Mouse (Mus musculus) ovary, postnatal 10 days (tissue): ENCODE measurements around the gene Slc2a13.

ENCODE experiments used
- DNase-seq: peaks from one replicate; pipeline ENCODE4 v3.0.0; 2022; ENCODE audit warnings: low spot score

Slc2a13 gene

GRCm38 (mm10) chr15:91374441-91374840 is 198.6 kb downstream of the Slc2a13 start:
- no peak for DNase-seq

- no peak for DNase-seq
Observed at GRCm38 (mm10) chr15:91373203-91373584, 199.9 kb downstream of the Slc2a13 start.

DNA sequence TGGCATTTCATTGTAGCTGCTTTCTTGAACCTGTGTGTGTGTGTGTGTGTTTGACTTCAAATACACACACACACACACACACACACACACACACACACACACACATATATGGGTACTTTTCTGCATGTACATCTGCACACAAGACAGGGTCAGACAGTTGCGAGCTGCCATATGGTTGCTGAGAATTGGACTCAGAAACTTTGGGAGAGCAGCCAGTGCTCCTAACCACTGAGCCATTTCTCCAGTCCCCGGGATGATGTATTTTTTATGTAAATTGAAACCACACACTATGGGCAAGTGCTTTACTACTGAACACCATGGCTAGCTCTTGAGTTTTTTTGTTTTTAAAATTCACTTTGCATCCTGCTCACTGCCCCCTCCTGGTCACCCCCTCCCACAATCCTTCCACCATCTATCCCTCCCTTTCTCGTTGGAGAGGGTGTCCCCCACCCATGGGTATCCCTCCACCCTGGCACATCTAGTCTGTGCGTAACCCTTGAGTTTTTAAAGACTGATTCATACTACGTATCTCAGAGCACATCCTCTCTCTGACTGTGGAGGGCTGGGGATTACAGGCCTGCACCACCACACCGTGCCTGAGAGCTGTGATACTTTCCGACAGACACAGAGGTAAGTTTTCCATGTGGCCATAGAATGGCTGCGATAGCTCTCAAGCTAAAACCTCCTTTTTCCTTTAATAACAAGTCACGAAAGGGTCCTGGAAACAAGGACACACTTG is 200.4 kb downstream of the Slc2a13 start:
- DNase-seq: no peak

DNA sequence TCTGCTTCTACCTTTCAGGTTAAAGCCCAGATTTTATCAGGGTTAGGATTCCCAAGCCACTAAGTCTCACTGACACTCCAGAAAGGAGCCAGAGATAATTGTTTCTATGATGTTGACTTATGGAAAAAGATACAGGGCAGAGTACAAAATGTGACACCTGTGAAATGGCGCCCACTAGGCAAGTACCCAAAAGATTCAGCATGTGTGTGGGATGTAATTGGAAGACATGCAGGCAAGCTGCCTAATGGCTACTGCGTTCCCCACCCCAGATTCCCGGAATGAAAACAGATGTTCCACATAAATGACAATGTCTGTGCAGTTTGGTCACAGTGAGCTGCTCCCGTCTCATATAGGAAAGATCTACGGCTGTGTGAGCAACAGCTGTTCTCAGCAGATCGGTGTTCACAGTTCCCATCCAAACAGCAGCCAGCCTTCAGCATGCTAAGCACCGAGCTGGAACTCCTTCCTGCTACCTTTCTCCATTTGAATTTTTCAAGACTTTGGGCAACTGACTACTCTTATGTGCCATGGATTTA is 201.1 kb downstream of the Slc2a13 start:
- DNase-seq: no peak

GRCm38 (mm10) chr15:91369736-91370449 is 203.2 kb downstream of the Slc2a13 start:
- DNase-seq: no peak

DNA sequence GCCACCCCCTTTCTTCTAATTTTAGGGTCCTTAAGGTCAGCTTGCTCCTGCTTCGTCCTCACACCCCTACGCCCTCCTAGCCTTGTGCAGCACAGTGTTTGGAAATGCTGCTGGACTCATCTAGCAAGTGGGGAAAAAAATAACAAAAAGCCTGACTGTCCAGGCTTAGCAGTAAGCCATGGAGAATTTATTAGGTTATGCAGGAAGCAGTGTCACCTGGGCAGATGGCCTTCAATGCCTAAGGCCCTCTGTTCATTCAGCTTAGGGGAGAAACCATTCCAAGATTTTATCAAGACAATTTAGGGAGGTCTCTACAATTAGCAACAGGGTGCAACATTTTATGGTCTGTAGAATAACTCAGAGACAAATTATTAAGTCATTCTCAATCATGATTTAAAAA is 212.6 kb downstream of the Slc2a13 start:
- no peak for DNase-seq

GRCm38 (mm10) chr15:91351006-91351405 is 222.1 kb downstream of the Slc2a13 start:
- DNase-seq: no peak

DNA sequence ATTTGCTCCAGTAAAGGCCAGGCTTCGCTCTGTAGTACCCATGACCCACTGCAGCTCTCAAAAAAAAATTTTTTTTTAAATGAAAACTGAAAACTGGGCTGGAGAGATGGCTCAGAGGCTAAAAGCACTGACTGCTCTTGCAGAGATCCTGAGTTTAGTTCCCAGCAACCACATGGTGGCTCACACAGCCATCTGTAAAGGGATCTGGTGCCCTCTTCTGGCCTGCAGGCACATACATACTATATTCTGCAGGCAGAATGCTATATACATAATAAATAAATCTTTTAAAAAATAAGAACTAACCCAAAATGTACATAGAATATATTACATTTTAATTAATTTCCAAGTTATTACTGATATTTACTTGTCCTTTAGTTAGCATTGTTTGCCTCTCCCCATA is 234.7 kb downstream of the Slc2a13 start:
- no peak for DNase-seq

- no peak for DNase-seq
Observed at GRCm38 (mm10) chr15:91334416-91334900, 238.6 kb downstream of the Slc2a13 start.

DNA sequence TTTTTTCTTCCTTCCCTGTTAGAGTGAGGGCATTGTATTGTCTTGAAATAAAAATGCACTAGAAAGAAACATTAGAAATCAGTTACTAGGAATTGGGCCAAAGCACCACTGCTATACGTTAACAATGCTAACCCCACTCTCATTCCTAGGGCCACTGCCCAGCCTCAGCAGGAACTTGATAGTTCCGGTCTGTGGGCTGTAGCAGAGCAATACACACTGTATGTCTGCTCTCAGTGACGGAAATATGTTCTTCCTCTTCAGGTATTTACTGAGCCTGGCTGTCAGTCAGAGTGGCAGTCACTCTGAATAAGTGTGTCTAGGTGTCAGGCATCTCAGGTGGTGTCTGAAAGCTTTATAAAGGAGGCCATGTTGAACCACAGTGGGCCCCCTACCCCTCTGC is 245.3 kb downstream of the Slc2a13 start:
- DNase-seq: no peak

- no peak for DNase-seq
Observed at GRCm38 (mm10) chr15:91327023-91327422, 246.0 kb downstream of the Slc2a13 start.

DNA sequence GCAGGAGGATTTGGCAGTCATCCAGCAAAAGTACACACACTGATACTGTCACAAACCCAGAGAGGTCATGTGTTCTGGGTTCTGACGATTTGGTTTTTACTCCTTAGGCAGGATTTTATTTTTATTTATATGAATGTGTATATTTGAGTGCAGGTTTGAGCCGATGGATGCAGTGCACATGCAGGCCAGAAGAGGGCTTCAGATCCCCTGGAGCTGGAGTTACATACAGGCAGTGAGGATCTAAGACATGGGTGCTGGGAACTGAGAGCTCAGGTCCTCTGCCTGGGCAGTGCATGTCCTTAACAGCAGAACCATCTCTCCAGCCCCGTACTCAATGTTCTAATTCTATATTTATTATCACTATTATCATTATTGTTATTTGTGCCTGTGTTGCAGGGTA is 253.7 kb downstream of the Slc2a13 start:
- no peak for DNase-seq

DNA sequence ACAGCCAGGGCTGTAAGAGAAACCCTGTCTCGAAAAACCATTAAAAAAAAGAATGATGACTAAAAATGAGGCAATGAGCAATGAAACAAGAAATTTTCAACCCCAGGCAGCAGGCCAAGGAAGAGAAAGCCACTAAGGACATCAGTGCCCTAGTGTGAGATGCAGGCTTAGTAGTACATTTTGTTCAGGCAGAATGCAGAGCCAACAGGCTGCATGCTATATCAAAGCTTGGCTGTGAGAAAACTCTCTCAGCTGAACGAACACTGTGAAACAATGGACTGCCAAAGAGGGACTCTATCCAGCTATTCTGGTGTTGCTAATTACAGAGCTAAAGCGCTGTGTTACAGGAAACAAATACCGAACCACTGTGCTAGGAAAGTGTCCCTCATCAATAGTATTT is 256.1 kb downstream of the Slc2a13 start:
- no peak for DNase-seq

DNA sequence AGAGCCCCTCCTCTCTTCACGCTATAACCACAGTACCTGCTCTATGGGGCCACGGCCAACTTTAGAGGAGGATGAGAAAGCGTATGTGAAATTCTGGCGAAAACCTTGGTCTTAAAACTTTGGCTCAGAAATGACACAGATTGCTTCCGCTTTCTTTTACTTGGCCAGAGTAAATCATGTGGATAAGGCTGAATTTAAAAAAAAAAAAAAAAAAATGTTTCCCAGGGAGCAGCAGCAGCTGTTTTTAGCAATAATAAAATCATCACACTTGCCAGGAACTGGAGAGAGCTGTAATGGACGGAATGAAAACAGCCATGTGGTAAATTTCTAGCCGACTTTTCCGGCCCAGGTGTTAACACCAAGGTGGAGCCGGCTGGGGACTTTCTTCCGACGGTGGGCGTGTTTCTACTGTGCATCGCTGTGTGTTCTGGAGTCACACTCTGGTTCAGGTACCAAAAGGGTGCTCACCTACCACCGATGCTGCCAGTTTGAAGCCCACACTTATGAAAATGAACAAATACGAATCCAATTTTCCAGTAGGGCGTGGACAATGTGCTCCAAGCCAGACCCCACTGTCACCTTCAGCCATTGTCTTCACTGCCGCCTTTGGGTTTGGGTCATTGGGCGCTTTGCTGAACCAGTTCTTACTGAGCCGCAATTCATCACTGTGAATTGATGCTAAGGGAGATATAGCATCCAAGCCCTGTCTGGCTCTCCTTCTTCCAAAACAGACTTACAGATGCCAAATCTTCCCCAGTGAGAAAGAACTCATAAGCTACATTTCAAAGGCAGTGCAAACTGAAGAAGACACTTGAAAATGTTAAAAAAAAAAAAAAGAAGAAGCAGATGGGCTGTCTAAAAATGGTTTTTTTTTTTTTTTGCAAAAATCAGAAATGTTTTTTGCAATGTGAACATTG is 258.4 kb downstream of the Slc2a13 start:
- DNase-seq: no peak

DNA sequence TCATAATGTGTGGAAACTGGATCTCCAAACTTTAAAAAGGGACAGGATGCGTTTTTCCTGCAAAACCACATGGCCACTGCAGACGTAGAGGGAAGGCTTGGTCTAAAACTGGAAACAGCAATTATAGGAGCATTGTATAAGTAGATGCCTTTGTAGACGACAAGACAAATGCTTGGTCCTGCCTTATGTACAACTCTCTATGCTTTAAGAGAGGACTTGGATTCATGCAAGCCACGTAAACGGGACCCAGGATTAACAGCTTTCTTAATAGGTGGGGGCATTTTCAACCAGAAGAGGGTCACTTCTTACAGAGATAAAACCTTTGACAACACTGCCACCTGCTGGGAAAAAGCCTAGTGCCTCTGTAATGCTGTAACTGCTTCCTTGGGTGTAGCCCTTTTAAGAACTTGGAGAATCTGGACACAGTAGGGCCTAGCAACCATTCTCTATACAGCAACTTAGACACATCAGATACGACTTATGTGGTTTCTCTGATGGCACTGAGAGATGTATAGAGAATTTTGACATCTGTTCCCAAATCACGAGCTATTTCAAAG is 268.7 kb downstream of the Slc2a13 start:
- no peak for DNase-seq

GRCm38 (mm10) chr15:91301366-91301765 is 271.7 kb downstream of the Slc2a13 start:
- DNase-seq: peak; percentile 89

DNA sequence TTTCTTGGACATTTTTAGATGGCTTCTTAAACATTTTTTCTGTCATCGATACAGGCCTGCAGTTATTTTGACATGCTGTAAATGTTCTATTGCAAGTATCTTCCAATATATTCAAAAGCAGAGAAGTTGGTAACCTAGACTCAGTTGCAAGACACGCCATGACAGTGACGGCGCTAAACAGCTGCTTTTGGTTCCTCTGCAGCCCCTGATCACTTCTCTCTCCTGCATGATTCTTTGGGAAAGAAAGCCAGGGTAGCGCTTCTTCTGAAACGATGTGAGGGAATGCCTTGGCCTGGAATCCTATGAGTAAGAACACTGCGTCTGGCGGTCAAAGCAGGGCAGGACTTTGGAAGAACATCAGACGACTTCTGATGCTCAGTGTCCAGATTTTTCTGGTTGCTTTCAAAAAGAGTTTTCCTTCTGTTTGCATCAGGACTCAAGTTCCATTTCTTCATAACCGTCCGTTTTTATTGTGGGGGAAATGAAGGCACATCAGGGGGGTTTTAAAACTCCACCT is 273.7 kb downstream of the Slc2a13 start:
- DNase-seq: no peak

GRCm38 (mm10) chr15:91283418-91283817 is 289.6 kb downstream of the Slc2a13 start:
- DNase-seq: no peak

- no peak for DNase-seq
Observed at GRCm38 (mm10) chr15:91282822-91283221, 290.2 kb downstream of the Slc2a13 start.

DNA sequence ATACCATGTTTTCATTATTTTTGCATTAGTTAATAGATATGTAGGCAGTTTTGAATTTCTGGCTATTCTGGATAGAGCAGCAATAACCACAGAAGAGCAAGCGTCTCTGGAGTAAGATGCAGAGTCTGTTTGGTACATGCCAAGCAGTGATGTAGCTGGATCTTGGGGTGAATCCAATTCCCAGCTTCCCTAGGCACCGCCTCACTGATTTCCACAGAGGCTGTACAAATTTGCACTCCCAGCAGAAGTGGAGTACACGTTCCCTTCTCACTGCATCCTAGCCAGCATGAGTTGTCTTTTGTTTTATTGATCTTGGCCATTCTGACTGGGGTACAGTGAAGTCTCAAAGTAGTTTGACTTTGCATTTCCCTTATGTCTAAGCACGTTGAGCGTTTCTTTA is 291.5 kb downstream of the Slc2a13 start:
- no peak for DNase-seq

DNA sequence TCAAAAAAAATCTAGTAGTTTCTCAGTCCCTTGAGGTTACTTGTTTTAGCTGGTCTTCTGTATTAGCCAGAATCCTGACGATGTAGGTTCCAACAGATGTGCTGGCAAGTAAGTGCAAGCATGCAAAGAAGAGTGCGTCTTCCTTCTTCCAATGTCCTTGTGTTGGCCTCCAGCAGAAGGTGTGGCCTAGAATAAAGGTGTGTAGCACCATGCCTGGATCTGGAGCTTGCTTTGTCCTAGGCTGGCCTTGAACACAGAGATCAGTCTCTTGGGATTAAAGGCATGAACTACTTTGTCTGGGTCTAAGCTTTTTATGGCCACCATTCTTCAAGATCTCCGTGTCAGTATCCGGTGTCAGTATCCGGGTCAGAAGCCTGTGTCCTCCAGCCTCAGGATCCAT is 293.5 kb downstream of the Slc2a13 start:
- DNase-seq: no peak

GRCm38 (mm10) chr15:91275961-91276360 is 297.1 kb downstream of the Slc2a13 start:
- no peak for DNase-seq
